Mouse (Mus musculus) WW6 (cell line): Measurements from ENCODE around the gene Tnfaip2.

ENCODE experiments used
- DNase-seq: peaks from one replicate; pipeline ENCODE4 v3.0.0-alpha.2; 2013; ENCODE audit warnings: low read depth, low spot score

Gene Tnfaip2

DNA sequence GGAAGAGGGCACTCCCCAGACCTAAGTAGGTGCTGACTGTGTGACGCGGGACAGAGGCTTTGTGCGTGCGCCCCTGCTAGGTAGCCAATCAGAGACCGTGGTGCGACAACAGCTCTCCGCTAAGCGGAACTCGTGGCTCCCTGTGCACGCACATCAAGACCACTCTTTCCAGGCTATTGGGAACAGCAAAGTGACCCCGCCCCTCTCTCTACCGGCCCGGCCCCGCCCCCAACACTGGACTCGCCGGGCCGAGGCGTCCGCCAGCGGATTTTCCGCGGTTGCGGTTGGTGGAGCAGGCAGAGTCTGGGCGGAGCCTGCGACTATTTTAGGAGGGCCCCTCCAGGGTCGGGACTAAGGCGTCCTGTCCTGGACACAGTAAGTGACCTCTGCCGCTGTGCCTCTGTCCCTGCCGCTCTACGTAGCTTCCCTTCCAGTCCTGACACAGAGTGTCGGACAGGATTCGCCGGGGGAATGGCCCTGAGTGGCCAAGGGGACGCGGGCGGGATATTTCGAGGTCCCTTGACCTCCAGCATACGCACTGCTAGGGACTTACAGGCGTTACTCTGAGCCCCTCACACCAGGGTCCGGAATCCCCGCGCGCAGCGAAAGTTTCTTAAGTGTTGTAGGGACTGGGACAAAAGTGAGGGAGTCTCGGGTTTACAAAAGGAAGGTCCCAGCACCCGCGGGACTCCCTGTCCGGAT, at the start of gene Tnfaip2:
Gene Tnfaip2, plus strand, starts transcription at position 161 of the 702 bp plus-strand sequence.
- no peak for DNase-seq

DNA sequence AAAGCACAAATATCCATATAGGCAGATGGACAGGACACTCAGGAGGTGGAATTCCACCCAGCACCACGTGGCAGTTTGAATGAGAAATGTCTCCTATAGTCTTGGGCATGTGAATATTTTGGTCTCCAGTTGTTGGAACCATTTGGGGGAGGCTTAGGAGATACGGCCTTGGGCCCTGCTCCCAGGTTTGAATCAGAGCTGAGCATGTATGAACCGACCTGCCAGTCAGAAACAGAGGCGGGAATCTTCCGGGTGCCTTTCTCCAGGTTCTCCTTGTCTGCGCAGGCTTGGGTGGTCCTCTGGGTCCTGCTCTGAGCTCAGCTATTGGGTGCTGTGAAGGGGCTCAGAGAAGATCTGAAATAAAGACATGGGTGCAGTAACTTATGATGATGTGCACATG, 48.3 kb upstream of the Tnfaip2 start:
- DNase-seq, result no peak

DNA sequence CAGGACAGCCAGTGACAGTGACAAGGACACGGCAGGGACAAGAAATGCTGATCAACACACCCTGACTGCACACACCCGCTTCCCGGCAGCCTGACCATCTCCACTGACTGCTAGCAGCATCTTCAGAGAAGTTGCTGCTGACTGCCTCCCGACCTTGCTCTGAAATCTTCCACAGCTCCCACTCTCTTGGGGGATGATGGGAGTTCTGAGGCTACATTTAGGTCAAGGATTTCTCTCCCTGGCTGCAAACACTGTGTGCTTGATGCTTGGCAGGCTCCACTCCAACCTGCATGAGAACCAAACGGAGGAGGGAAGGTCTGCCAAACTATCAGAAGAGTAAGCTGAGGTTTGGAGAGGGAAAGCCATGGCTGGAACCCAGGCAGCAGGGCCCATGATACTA, 45.3 kb upstream of the Tnfaip2 start:
- no peak for DNase-seq

DNA sequence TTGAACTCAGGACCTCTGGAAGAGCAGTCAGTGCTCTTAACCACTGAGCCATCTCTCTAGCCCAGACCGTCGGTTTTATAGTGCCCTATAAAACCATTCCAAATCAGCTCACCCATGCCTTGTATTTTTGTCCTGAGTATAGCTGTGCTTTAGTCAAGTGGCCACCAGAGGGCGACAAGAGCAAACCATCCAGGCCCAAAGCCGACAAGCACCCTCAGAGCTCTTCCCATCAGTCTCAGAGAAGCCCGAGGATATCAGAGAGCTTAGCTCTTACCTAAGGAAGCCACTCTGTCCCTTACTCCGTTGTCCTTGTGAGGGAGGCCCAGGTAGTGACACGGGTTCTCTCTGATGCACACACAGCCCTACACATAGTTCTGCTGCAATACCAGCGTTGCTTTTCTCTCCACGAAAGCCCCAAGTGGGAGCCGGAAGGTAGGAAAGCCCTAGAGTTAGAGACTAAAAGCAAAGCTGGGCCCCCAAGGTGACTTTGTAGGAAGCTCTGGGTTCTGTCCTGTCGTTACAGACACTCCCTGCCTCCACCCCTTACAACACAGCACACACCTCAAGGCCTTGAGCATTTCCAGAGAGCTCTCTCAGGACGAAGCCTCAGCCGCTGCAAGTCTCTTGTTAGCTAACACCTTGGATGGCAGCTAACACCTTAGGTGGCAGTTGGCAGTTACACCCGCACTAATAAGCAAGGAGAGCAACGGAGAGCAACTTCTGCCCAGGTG, 40.6 kb upstream of the Tnfaip2 start:
- no peak for DNase-seq

DNA sequence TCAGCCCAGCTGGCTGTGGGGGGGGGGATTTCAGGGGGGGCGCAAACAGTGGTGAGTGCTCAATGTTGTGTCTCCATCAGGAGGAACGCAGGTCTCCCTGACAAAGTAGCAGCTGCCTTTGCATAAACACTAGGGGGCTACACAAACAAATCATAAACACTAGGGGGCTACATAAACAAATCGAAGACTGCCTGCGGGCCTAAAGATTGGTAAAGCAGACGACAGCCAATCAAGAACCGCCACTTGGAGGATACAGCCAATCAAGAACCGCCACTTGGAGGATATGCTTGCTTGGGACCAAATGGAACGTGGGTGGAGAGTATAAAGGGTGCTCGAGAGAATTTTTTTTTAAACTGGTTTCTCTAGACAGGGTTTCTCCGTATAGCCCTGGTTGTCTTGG, 37.4 kb upstream of the Tnfaip2 start:
- DNase-seq, result no peak

DNA sequence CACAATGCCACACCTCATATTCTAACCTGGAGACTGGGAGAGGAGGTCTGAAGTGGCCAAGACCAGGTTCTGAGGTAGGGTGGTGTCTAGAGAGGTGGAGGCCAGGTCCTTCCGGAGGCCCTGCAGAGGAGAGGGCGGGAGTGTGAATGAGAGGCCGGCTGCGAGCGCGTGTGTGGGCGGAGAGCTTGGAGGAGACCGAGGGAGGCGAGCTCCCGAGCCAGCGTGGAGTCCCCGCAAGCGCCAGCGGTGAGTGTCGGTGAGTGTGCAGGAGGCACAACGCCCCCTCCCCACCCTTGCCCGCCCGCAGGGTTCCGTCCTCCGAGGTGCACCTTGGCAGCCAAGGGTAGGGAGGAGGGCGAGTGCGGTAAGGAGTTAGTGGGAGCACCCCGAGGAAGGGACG, 35.6 kb upstream of the Tnfaip2 start, which contains the start of gene Lbhd2:
Gene Lbhd2, plus strand, starts transcription at position 188 of the 400 bp plus-strand sequence.
- no peak for DNase-seq

DNA sequence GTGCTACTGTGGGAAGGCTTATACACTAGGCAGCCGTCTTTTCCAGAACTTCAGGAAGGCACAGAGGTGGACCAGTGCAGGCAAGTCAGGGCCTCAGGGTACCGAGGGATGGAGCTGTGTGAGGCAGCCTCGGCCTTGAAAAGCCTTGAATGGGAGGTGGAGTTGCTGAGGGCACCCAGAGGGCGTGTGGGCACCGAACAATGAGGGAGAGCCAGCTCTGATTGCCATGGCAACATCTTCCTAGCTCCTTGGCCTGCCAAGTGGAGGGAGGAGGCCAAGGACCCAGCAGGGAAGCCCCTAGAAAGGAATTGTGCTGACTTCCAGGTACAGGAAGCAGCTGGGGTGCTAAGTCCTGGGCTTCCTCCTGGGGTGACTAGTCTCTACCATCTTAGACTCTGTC, 32.7 kb upstream of the Tnfaip2 start:
- no peak for DNase-seq

DNA sequence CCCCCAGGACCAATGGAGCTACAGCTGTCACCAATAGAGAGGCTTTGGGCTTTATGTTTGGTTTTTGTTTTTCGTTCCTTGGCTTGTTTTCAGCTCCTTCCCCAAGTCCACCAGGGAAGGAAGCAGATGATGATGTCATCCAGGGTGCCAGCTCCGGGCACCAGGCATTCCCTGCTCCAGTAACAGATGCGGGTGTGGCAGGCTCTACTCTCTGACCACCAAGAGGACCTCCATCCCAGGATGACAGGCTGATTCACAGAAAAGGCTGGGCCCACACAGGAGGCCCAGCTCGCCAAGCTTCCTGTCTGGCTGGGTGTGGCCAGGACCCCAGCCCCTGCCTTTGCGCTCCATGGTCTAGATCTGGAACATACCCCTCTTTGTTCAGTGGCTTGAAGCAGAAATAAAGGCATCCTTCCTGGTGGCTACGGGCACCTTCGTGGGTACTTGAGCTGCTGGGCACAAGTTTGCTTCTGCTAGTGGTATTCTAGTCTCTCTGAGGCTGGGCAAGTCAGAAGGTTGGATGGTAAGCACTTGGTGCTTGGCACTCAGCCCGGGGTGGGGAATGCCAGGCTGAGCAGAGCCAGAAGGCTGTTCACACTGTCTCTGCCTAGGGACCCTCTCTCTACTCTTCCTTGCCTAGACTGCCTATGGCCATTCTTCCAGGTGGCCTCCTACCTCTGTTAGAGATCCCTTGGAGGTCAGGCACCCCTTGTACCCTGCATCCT, 30.5 kb upstream of the Tnfaip2 start:
- no peak for DNase-seq

DNA sequence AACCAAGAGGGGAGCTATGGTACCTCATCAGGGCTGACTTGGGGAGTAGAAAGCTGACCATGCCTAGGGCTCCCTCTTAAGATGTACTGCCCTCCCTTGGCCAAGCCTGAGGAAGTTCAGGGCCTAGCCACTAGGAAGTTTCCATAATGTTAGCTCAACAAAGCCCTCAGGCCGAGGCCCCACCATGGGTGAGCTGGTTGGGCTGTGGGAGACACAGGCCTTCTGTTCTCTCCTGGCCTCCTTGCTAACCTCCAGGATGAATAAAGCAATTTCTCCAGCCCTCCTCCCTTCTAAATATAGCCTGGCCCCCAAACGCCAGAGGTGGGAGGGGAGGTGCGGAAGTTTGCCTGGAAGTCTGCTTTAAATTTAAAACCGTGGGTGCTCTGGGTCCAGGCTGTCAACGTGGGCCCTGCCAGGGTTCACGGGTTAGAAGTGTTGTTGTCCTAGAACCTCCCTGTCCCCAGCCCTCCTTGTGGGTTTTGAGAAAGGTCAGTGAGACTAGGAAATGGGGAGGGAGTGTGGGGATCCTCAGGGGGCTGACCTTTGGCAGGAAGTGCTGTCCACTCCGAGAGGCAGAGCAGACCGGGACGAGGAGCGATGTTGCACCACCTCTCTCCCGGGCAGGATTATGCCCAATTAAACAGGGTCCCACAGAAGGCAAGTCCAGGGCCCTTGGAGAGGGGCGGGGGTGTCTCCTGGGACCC, 29.5 kb upstream of the Tnfaip2 start:
- DNase-seq, result no peak

DNA sequence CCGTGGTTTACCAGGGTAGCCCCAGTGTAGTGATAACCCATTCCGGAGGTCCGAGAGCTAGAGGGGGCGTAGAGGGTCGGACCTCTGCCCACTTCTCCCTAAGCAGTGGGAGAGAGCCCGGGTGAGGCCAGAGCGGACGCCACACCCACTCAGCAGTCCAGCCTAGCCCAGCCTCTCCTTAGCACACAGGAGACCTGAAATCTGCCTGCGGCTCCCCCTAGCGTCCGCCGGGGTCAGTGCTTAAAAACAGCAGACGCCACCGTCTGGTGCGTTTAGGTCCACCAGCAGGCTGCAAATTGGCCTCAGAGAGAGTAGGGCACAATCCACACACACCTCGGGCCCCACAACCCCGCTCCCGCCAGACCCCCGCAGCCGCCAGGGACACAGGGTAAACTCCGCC, 29.0 kb upstream of the Tnfaip2 start:
- no peak for DNase-seq

DNA sequence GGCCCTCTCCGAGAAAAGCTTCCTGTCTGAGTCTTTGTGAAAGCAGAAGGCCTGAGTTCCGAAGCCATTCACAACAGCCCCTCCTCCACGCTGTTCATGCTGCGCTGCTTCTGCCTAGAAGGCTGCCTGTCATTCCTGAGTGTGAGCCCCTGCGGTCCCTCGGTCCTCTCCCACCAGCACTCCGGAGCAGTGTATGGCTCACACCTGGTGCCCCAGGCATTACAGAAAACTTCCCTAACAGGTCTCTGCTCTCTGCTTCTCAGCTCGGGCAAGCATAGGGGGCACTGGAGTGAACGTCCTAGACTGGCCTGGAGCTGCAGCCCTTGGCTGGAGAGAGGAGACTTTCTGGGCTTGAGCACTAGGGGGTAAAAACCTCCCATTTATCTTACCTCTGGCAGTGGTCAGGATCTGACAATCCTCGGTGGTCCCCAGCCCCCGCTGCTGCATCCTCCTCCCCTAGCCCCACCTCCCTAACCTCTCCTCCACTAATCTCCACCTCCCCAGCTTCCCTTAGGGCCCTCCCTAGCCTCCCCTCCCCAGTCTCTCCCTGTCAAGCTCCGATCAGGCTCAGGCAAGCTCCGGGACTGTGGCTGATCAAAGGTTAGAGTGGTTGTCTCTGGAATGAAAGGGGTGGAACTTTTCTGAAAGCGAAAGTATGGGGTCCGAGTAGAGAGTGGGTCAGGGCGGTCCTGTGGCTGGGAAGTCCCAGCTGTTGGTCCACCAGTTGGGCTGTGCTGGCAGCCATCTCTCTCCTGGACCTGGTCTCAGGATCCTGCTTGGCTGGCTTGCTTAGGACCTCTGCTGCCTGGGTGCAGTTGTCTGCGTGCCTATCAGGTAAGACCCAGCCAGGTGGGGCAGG, 25.1 kb upstream of the Tnfaip2 start, which contains the start of gene Exoc3l4:
Gene Exoc3l4, plus strand, starts transcription at position 97 of the 859 bp plus-strand sequence.
- no peak for DNase-seq

DNA sequence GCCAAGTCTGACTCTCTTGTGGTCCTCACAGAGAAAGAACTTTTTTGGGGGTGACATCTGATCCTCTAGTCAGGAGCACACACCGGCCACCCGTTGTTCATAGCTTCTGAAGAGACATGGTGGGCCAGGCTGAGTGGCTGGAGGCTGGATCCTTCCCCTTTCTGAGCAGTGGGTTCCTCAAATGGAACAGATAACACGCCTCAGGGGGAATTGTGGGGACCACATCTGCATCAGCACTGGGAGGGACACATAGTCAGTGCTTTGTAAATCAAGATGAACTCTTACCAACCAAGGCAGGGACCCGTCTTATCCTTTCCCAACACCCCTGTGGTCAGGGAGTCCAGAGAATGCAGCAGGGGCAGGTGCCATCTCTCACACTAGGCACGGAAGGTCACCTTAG, 22.4 kb upstream of the Tnfaip2 start:
- no peak for DNase-seq

DNA sequence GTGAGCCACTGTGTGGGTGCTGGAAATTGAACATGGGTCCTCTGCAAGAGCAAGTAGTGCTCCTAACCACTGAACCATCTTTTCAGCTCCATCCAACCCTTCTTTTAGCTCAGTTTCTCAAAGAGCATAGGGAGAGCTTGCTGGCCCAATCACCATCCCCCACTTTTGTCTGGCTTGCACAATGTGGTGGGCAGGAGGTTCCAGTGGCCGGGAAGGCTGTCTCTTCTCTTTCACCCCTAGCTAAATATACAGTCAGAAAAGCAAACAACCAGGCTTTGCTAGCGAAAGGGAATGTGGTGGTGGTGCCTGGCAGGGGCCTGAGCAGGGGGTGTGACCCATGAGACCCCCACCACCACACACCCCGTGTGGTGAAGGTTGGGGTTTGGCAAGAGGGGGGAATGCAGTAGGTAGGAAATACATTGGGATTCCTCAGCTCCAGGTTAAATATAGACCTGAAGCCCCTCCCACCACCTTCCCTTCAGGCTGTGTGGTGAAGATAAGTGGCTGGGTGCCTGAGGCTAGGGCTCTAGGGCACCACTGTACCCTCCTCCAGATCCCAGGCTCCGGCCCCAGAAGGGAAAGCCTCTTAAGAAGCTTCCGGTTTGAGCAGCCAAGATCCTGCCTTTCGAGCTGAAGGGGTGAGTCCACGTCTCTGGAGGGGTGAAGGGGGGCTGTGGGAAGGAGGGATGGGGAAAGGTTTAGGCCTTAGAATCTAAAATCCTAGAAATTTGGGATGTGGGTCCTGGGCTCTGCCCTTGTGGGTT, 21.1 kb upstream of the Tnfaip2 start:
- DNase-seq, result no peak

DNA sequence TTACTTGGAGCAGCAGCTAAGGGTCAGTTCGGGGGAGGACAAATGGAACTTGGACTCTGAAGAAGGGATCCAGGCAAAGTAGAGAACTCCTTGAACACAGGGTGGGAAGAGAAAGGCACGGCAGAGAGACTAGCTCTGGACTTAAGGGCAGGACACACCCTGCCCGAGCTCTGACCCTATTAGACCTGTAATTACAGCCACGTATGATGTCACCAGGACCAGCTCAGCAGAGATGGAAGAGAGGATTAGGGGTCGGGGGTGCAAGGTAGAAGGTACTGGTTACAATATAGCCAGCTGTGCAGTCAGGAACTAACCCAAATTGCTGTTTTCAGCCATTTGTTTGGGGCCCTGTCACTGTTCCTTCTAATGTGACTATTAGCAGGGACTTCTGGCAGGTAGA, 19.4 kb upstream of the Tnfaip2 start:
- no peak for DNase-seq

DNA sequence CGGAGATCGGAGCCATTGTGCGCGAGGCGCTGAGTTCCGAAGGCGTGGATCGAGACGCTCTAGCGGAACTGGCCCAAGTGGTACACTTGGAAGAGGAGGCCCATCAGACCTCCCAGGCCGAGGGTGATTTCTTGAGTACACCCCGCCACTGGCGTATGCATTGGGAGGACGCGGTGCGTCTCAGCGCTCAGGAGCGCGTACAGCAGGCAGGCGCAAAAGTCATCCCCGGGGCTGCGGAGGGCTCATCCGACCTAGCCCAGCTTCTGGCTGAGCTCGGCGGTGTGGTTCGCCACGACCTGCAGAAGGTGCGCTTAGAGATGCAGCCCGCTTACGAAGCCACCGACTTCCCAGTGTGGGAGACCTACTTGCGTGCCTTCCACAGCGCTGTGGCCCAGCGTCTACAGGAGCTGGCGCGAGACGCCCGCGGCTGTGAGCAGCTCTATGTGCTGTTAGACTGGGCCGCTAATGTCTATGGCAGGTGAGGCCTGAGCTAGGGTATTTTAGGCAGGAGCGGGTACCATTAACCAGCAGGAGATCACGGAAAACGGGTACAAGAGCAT, 18.6 kb upstream of the Tnfaip2 start:
- no peak for DNase-seq

DNA sequence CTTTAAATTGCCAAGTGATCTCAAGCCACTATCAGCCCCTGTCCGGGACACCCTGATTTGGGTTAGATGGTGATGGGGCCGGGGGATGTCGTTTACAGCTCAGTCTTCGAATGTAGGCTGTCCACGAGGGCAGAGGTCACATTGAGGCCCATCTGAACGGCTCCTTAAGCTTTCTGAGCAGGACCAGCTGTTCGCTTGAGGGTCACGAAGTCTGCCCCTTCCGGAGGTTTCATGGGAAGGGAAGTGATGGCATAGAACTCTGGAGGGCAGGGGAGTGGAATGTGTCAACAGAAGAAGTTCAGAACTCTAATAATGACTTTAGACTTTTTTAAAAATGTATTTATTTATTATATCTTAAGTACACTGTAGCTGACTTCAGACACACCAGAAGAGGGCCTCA, 17.7 kb upstream of the Tnfaip2 start:
- no peak for DNase-seq

DNA sequence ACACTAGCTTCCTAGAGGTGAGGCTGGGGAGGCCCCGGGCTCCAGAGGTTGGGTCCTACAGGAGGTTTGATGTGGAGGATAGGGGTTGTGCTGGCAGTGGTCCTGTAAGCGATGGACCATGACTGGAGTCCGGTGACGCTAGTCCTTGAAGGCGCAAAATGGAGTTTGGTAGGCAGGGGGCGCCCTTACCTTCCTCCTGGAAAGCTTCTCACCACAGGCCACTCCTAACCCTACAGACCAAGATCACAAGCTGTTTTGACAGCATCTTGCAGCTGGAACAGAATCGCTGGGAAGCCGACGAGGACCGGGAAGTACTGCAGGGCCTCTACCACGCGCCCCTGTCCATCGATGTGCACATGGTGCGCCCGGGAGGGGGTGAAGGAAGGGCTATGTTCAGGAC, 17.0 kb upstream of the Tnfaip2 start:
- no peak for DNase-seq

DNA sequence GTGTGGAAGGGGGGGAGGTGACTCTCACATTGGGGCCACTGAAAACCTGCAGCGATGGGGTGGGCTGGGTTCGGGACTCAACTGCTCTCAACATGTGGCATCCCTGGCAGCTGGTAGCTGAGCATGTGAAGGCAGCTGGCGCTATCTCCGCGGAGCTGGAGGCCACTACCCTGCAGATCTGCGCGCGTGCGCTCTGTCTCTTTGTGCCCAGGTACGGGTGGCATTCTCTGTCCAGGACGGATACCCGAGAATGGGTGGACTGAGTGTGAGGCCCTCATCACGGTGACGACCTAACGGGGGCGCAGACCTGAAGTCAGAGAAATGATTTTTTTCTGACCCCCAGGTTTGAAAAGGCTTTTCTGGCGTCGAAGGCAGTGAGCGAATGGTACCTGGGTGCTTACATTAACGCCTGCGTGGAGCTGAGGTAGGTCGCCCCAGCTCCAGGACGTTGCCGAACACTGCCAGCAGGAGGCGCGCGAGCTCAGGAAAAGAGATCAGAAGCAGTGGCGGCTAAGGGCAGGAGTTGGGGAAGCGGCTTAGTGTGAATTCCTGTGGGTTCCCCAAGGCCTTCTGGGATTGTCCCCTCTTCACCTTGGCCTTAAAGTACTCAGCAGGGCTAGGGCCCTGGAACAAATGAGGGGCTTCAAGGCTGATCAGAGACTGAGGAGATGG, 16.3 kb upstream of the Tnfaip2 start:
- DNase-seq, result no peak

DNA sequence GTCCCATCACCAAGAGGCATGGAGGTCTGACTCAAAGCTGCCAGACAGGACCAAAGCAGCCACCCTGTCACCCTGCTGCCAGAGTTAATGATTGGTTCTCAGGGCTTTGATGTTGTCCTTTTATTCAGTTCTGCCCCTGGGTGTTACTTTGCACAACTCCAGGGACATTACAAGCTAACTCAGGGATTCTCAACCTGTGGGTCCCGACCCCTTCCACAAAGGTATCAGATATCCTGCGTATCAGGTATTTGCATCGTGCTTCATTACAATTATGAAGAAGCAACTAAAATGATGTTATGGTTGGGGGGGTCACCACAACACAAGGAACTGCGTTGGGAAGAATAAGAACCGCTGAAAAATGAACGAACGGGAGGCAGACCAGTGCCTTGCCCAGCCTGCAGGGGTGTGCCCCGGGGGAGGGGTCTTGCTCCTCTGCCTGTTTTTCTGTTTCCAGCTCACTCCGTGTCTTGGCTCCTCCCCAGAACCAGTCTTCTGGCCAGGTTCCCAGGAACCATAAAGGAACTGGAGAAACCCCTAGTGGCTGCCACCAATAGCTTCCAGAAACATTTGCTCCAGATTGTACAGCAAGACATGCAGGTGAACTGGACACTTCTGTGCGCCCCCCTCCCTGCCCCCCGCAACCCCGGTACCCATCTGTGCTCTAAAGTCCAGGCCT, 14.7 kb upstream of the Tnfaip2 start:
- DNase-seq, result no peak
